In the genomic region with DNA sequence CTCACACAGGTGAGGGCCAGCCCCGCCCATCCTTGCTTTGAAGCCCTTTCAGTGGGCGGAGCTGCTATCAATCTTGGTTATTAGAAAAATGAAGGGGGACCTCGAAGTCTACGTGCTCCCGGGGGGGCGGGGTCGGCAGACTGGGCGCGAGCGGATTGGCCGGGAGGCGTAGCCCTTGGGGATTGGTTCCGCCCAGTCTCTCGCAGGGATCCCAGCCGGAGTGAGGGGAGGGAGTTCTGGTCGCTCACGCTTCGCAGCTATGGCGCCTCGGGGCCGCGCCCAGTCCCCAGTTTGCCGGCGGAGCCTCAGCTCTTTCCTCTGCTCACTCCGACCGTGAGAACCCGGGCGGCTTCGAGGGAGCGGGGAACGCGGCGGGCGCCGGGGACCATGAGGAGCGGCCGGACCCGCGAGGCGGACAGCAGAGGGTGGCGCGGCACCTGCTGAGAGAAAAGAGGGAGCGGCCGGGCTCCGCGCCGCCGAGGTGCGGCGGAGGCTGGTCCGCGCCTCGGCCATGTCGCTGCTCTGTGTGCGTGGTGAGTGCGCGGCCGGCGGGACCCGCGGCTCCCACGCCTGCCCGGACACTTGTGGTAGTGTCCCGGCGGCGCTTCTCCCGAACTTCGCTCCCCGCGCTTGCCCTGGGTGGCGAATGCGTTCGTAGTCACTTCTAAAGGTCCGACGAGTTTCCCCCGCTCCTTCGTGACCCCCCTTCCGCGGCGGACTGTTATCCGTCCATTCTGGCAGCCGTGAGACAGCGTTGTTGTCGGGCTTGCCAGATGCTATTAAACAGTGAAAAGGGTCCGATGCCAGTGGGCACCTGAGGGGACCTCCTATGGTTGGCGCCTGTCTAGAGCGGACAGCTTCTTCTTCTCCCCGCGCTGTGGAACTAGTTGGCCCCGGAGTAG, we compare ENCODE assay signal across 8 mouse cellular contexts. TPM values are rescaled to one million over a fixed set of nuclear protein-coding genes. Genes with fewer than 3 reads are reported as not detected.
DNase-seq lines count a peak whose midpoint lies in the region; ATAC-seq lines count a peak whose summit lies in the region.

TSS of gene Unc13b (plus strand) at position 201 of the 902 bp plus-strand sequence.

- H3K9ac ChIP-seq in hindbrain, embryonic 13.5 days = peak within 1 kb of the TSS; percentile 84

- under 1% methylated on average over 88 of the region's 90 CpGs for WGBS in hindbrain, embryonic 13.5 days

- H3K27ac ChIP-seq in hindbrain, embryonic 13.5 days = peak within 1 kb of the TSS; percentile 86

- no peaks in the 10 kb centered on the region for H3K27me3 ChIP-seq in hindbrain, embryonic 13.5 days

- ATAC-seq in activated CD4-positive, CD25-positive, alpha-beta regulatory T cell, adult 4 months = peak; percentile 86
- ATAC-seq in hindbrain, embryonic 13.5 days (ENCODE audit: low FRiP score) = peak; percentile 97

- peak within 1 kb of the TSS; percentile 76 for H3K4me3 ChIP-seq in hindbrain, embryonic 13.5 days

- no peaks in the 10 kb centered on the region for H3K36me3 ChIP-seq in hindbrain, embryonic 13.5 days

- peaks cover 18% of the 10 kb centered on the region for H3K4me1 ChIP-seq in hindbrain, embryonic 13.5 days (replicated peaks)

- no peaks in the 10 kb centered on the region for H3K9me3 ChIP-seq in hindbrain, embryonic 13.5 days

- peak within 1 kb of the TSS; percentile 72 for H3K4me2 ChIP-seq in hindbrain, embryonic 13.5 days

- DNase-seq in cerebellum, postnatal 4 days (ENCODE audit: low spot score in 2 of 2) = peak; percentile 85 to 91
- DNase-seq in frontal cortex, postnatal 36 days (ENCODE audit: low spot score in 2 of 2) = peak; percentile 83 to 86
- DNase-seq in left cerebral cortex, adult 11 months (ENCODE audit: low spot score) = peak; percentile 69
- peak; percentile 96 for DNase-seq in lung, postnatal 36 days
- peak; percentile 90 for DNase-seq in retina, postnatal 7 days (ENCODE audit: low read depth, low spot score)
- peak; percentile 78 to 83 for DNase-seq in urinary bladder, adult 18-20 months (ENCODE audit: low spot score in 2 of 2)

RNA-seq across cellular contexts. Expression of gene Unc13b, which starts in this region (rescaled TPM):
- under 1 TPM in 1 of 2 experiments, not detected in 1; 0.08 TPM for polyA plus RNA-seq in activated CD4-positive, CD25-positive, alpha-beta regulatory T cell, adult 4 months (2017; shearing (Covaris generic))
- 18.6 and 19.7 TPM in 2 replicates for polyA plus RNA-seq in hindbrain, embryonic 13.5 days (2015; fragmentation: Nextera tagmentation; extraction: Ambion mirVana)

Comparison
In these comparisons a context has a peak if more than half of its experiments do, and no peak if none do; other contexts are left out.
1. Peak in every context shown above with its lines: DNase-seq, ATAC-seq, H3K4me3 ChIP-seq and H3K27ac ChIP-seq.
2. RNA of gene Unc13b (polyA plus RNA-seq): 18.6 to 19.7 TPM in hindbrain, embryonic 13.5 days; 0.08 TPM in activated CD4-positive, CD25-positive, alpha-beta regulatory T cell, adult 4 months; every median in the first group is over 10 times any median in the second.
3. Peak in ATAC-seq in activated CD4-positive, CD25-positive, alpha-beta regulatory T cell, adult 4 months; RNA of the gene not detected or under 1 TPM.